Mouse (Mus musculus) lung, adult 2 months (tissue): ENCODE measurements around the gene Sfrp5. TPM values are rescaled to one million over a fixed set of nuclear protein-coding genes. Genes with fewer than 3 reads are reported as not detected.

ENCODE experiments used
- DNase-seq: peaks from one replicate; pipeline ENCODE4 v3.0.0; 2022
- H3K4me1 ChIP-seq: fragments of 200-500 bp; 2 replicates; pipeline ENCODE4 v1.6.1; 2011; ENCODE audit warnings: low read length; ENCODE audit not compliant: control insufficient read depth, insufficient read depth
- H3K4me3 ChIP-seq: fragments of 200-500 bp; replicated peaks from 2 replicates; pipeline ENCODE3; 2011; ENCODE audit warnings: low read depth, mild to moderate bottlenecking, control low read depth, low read length; ENCODE audit errors: extremely low read depth
- CTCF ChIP-seq: fragments of 200-500 bp; IDR thresholded peaks from 2 replicates; pipeline ENCODE4 v1.5.1; 2011; ENCODE audit warnings: mild to moderate bottlenecking, low read length, control low read depth; ENCODE audit not compliant: insufficient read depth
- POLR2A ChIP-seq: fragments of 200-500 bp; IDR thresholded peaks from 2 replicates; pipeline ENCODE4 v1.6.1; 2011; ENCODE audit warnings: low read depth, mild to moderate bottlenecking, control low read depth, low read length, borderline replicate concordance; ENCODE audit errors: extremely low read depth
- WGBS: fragments of 180-500 bp; shearing (Covaris S2); methylation state at CpG from one replicate; pipeline ENCODE4 v1.1.7; 2018; 5-methylcytosine and 5-hydroxymethylcytosine counted together
- polyA plus RNA-seq: library from polyadenylated mRNA; depleted of rRNA; stranded (reverse); fragments of >200 nt; gene quantifications from 2 replicates; pipeline ENCODE4 v1.2.3, GENCODE M21; 2012

Sfrp5 gene
- polyA plus RNA-seq, 1 experiment: 9.4 TPM

GRCm38 (mm10) chr19:42177461-42177860 lies 24.6 kb downstream of the Sfrp5 start:
- Histone ChIP-seq H3K4me1 (no peaks in the 10 kb centered on the region), H3K4me3 (no peak overlapping the region)
- DNase-seq: no peak
- TF ChIP-seq CTCF (no peak), POLR2A (no peak)
- WGBS: 84% methylated on average over 2 of the region's 2 CpGs

GRCm38 (mm10) chr19:42176841-42177240 lies 25.2 kb downstream of the Sfrp5 start:
- WGBS: 79% methylated on average over 7 of the region's 7 CpGs
- Histone ChIP-seq H3K4me3 (no peak overlapping the region), H3K4me1 (no peaks in the 10 kb centered on the region)
- DNase-seq: no peak
- TF ChIP-seq POLR2A (no peak), CTCF (no peak)

- DNase-seq: peak; percentile 88
- H3K4me1 ChIP-seq: peaks cover 3% of the 10 kb centered on the region; the same call in 1 of the 2 replicates
- WGBS: 2% methylated on average over 56 of the region's 56 CpGs
- TF ChIP-seq CTCF (no peak), POLR2A (peak; percentile 83; the same call in 1 of the 2 replicates)
- peak overlapping the region; percentile 79 for H3K4me3 ChIP-seq
These were observed 31.8 kb downstream of the Sfrp5 start for GRCm38 (mm10) chr19:42170025-42170969.

- whole genome bisulfite sequencing: 58% methylated on average over 10 of the region's 10 CpGs
- H3K4me1 ChIP-seq: peaks cover 3% of the 10 kb centered on the region; the same call in 1 of the 2 replicates
- TF ChIP-seq CTCF (no peak), POLR2A (no peak)
- H3K4me3 ChIP-seq: no peak overlapping the region
- DNase-seq: no peak
These were observed 32.6 kb downstream of the Sfrp5 start for GRCm38 (mm10) chr19:42169322-42169975.

- no peak for DNase-seq
- WGBS: 71% methylated on average over 9 of the region's 9 CpGs
- no peak overlapping the region for H3K4me3 ChIP-seq
- peaks cover 3% of the 10 kb centered on the region; the same call in 1 of the 2 replicates for H3K4me1 ChIP-seq
- TF ChIP-seq POLR2A (no peak), CTCF (no peak)
These were observed 34.6 kb downstream of the Sfrp5 start for GRCm38 (mm10) chr19:42167489-42167888.

- Histone ChIP-seq H3K4me1 (peaks cover 3% of the 10 kb centered on the region; the same call in 1 of the 2 replicates), H3K4me3 (no peak overlapping the region)
- TF ChIP-seq CTCF: no peak
- no peak for TF ChIP-seq POLR2A
- WGBS: 38% methylated on average over 3 of the region's 3 CpGs
- no peak for DNase-seq
These were observed 35.3 kb downstream of the Sfrp5 start for GRCm38 (mm10) chr19:42166766-42167165.

GRCm38 (mm10) chr19:42166130-42166529 lies 35.9 kb downstream of the Sfrp5 start:
- no peak overlapping the region for H3K4me3 ChIP-seq
- TF ChIP-seq POLR2A: no peak
- peak; percentile 96 for TF ChIP-seq CTCF
- DNase-seq: peak; percentile 87
- H3K4me1 ChIP-seq: peaks cover under 1% of the 10 kb centered on the region; the same call in 1 of the 2 replicates
- 1% methylated on average over 12 of the region's 12 CpGs for WGBS

- 26% methylated on average over 7 of the region's 7 CpGs for WGBS
- TF ChIP-seq POLR2A: no peak
- no peak for TF ChIP-seq CTCF
- no peak for DNase-seq
- Histone ChIP-seq H3K4me3 (no peak overlapping the region), H3K4me1 (no peaks in the 10 kb centered on the region)
These were observed 37.9 kb downstream of the Sfrp5 start for GRCm38 (mm10) chr19:42164188-42164587.

GRCm38 (mm10) chr19:42163764-42164163 lies 38.3 kb downstream of the Sfrp5 start, which contains the start of gene Zfyve27:
Gene Zfyve27, plus strand, starts transcription at chr19:42163951.
- WGBS: 36% methylated on average over 5 of the region's 5 CpGs
- no peak for TF ChIP-seq CTCF
- TF ChIP-seq POLR2A: no peak
- no peak within 1 kb of the TSS for H3K4me3 ChIP-seq
- no peaks in the 10 kb centered on the region for H3K4me1 ChIP-seq
- DNase-seq: no peak
